Mouse (Mus musculus) liver, adult 2 months (tissue): ENCODE measurements around the gene Kat8.

Experiments
- CTCF ChIP-seq: fragments of 200-500 bp; IDR thresholded peaks from 2 replicates; pipeline ENCODE4 v1.5.1; 2011; ENCODE audit warnings: low read depth, low read length, control low read depth
- POLR2A ChIP-seq: fragments of 200-500 bp; IDR thresholded peaks from 2 replicates; pipeline ENCODE4 v1.6.1; 2011; ENCODE audit warnings: low read length, control low read depth; ENCODE audit not compliant: insufficient read depth; ENCODE audit errors: extremely low read depth

- TF ChIP-seq CTCF (no peak), POLR2A (peak; percentile 29; the same call in 1 of the 2 replicates)
Observed at GRCm38 (mm10) chr7:127929923-127930322, 17.6 kb downstream of the Kat8 start, which contains the start of gene Prss8.
